Mouse (Mus musculus): Measurements from ENCODE around the gene Cdca3. TPM values are rescaled to one million over a fixed set of nuclear protein-coding genes. Genes with fewer than 3 reads are reported as not detected.
A peak's percentile ranks its signal among the peaks of the same experiment; 100 is the strongest.
"Not testable (repeated sequence)": the region's sequence is repeated elsewhere in the genome, so short reads cannot be mapped to it uniquely, and the experiment has no call there.

Cdca3 gene
- polyA plus RNA-seq, 1 experiment = 218 TPM

GRCm38 (mm10) chr6:124822049-124822448 is 7.3 kb upstream of the Cdca3 start:
- H3K4me3 ChIP-seq (ENCODE audit: control insufficient read depth, low read depth, low read length) = no peak overlapping the region
- H3K36me3 ChIP-seq (ENCODE audit: control insufficient read depth, insufficient read depth, low read length) = peaks cover 7% of the 10 kb centered on the region
- H3K27ac ChIP-seq (ENCODE audit: control insufficient read depth, insufficient read depth, low read depth, low read length) = no peak overlapping the region
- TF ChIP-seq POLR2A (IDR thresholded peaks at IDR 0.05; ENCODE audit: control insufficient read depth, low read depth, low read length) (no peak), CTCF (IDR thresholded peaks at IDR 0.05; ENCODE audit: control insufficient read depth, insufficient read depth, insufficient replicate concordance, low read depth, low read length) (no peak)
- H3K4me1 ChIP-seq (ENCODE audit: control insufficient read depth, insufficient read depth, low read length) = peaks cover 2% of the 10 kb centered on the region; the same call in 1 of the 2 replicates
- no peaks in the 10 kb centered on the region for H3K27me3 ChIP-seq (ENCODE audit: control insufficient read depth, insufficient read depth, low read length)

DNA sequence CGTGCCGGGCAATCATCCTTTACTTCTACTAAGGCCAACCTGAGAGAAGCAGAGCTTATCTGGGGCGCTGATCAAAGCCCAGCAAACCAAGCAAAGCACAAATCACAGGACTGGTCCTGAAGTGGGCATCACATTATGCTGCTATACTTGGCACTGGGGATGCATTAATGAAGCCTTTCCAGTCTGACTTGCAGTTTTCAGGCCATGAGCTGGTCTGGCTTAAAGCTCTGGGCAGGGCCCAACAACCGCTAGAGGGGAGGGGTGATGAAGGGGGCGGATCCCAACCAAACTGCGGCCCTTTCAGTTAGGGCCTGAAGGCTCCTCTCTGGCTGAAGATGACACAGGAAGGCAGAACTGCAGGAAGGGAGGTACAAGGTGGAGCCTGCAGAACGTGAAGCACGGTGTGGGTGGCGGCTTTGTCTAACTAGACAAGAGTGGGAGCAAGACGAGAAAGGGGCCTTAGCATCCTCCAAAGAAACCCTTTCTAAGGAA is 1.2 kb upstream of the Cdca3 start:
- H3K36me3 ChIP-seq (ENCODE audit: control insufficient read depth, insufficient read depth, low read length) = peaks cover 8% of the 10 kb centered on the region
- TF ChIP-seq CTCF (IDR thresholded peaks at IDR 0.05; ENCODE audit: control insufficient read depth, insufficient read depth, insufficient replicate concordance, low read depth, low read length) (no peak), POLR2A (IDR thresholded peaks at IDR 0.05; ENCODE audit: control insufficient read depth, low read depth, low read length) (no peak)
- peak overlapping the region; percentile 99 for H3K4me3 ChIP-seq (ENCODE audit: control insufficient read depth, low read depth, low read length)
- peaks cover 10% of the 10 kb centered on the region for H3K4me1 ChIP-seq (ENCODE audit: control insufficient read depth, insufficient read depth, low read length)
- no peaks in the 10 kb centered on the region for H3K27me3 ChIP-seq (ENCODE audit: control insufficient read depth, insufficient read depth, low read length)
- H3K27ac ChIP-seq (ENCODE audit: control insufficient read depth, insufficient read depth, low read depth, low read length) = peak overlapping the region; percentile 69

DNA sequence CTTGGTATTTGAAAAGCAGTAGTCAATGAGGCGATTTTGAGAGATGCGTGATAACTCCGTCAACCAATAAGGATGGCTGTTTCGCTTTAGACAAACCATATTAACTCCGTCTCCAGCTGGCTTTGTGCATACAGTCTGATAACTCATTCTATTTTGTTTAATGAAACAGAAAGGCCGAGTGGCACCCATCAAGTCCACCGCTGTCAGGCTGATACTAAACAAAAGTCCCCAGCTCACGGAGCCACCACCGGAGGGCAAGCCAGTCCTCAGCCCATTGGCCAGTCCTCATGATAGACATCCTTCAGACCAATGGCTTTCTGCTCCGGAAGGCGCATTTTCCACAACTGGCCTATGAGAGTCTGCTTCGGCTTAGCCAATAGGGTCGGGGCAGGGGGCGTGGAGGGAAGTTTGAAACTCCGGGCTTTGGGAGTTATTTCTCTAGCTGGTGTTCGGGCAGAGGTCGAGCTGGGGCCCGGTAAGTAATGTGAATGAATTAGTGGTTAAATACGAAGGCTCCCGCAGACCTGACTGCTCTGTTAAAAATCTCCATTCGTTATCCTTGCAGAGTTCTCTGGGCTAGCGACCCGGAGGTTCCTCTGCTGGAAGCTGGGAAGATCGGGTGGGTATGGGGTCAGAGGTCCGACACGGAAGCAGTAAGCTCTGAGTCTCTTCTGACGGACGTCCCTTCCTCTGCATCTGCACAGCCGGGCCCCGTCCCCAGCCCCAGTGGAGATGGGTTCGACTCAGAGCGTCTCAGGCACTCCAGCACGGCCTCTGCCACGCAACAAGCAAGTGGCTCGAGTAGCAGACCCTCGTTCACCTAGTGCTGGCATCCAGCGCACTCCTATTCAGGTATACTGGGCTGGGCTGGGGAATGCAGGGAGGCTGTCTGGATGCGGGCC is 703 bp downstream of the Cdca3 start:
- no peak for TF ChIP-seq CTCF (IDR thresholded peaks at IDR 0.05; ENCODE audit: control insufficient read depth, insufficient read depth, insufficient replicate concordance, low read depth, low read length)
- peak; percentile 30; the same call in 1 of the 2 replicates for TF ChIP-seq POLR2A (IDR thresholded peaks at IDR 0.05; ENCODE audit: control insufficient read depth, low read depth, low read length)
- H3K27me3 ChIP-seq (ENCODE audit: control insufficient read depth, insufficient read depth, low read length) = no peaks in the 10 kb centered on the region
- H3K36me3 ChIP-seq (ENCODE audit: control insufficient read depth, insufficient read depth, low read length) = peaks cover 3% of the 10 kb centered on the region
- H3K4me1 ChIP-seq (ENCODE audit: control insufficient read depth, insufficient read depth, low read length) = peaks cover 10% of the 10 kb centered on the region
- H3K27ac ChIP-seq (ENCODE audit: control insufficient read depth, insufficient read depth, low read depth, low read length) = peak overlapping the region; percentile 98
- peak overlapping the region; percentile 99 for H3K4me3 ChIP-seq (ENCODE audit: control insufficient read depth, low read depth, low read length)

GRCm38 (mm10) chr6:124831199-124831598 is 1.9 kb downstream of the Cdca3 start:
- not testable (repeated sequence) for H3K36me3 ChIP-seq (ENCODE audit: control insufficient read depth, insufficient read depth, low read length); H3K4me1 ChIP-seq (ENCODE audit: control insufficient read depth, insufficient read depth, low read length); H3K27ac ChIP-seq (ENCODE audit: control insufficient read depth, insufficient read depth, low read depth, low read length); H3K27me3 ChIP-seq (ENCODE audit: control insufficient read depth, insufficient read depth, low read length)
- peak overlapping the region; percentile 27; the same call in 1 of the 2 replicates for H3K4me3 ChIP-seq (ENCODE audit: control insufficient read depth, low read depth, low read length)

DNA sequence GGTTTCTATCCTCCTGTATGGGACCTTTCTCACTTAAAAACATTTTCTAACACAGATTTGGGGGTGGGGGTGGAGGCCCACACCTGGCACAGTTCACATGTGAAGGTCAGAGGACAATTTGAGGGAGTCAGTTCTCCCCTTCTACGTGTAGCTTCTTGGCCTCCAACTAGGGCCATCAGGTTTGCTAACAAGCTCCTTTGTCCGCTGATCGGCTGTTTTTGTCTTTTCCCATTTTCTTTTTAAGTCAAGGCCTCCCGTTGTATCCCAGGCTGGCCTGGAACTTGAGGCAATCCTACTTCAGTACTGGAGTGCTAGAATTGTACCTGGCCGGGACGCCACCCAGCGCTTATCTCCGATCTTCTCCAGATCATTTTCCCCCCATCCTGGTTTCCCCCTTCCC is 2.3 kb downstream of the Cdca3 start:
- peaks cover 10% of the 10 kb centered on the region for H3K4me1 ChIP-seq (ENCODE audit: control insufficient read depth, insufficient read depth, low read length)
- no peaks in the 10 kb centered on the region for H3K27me3 ChIP-seq (ENCODE audit: control insufficient read depth, insufficient read depth, low read length)
- H3K27ac ChIP-seq (ENCODE audit: control insufficient read depth, insufficient read depth, low read depth, low read length) = no peak overlapping the region
- peaks cover 3% of the 10 kb centered on the region for H3K36me3 ChIP-seq (ENCODE audit: control insufficient read depth, insufficient read depth, low read length)
- H3K4me3 ChIP-seq (ENCODE audit: control insufficient read depth, low read depth, low read length) = no peak overlapping the region
- TF ChIP-seq CTCF (IDR thresholded peaks at IDR 0.05; ENCODE audit: control insufficient read depth, insufficient read depth, insufficient replicate concordance, low read depth, low read length) (no peak), POLR2A (IDR thresholded peaks at IDR 0.05; ENCODE audit: control insufficient read depth, low read depth, low read length) (no peak)

DNA sequence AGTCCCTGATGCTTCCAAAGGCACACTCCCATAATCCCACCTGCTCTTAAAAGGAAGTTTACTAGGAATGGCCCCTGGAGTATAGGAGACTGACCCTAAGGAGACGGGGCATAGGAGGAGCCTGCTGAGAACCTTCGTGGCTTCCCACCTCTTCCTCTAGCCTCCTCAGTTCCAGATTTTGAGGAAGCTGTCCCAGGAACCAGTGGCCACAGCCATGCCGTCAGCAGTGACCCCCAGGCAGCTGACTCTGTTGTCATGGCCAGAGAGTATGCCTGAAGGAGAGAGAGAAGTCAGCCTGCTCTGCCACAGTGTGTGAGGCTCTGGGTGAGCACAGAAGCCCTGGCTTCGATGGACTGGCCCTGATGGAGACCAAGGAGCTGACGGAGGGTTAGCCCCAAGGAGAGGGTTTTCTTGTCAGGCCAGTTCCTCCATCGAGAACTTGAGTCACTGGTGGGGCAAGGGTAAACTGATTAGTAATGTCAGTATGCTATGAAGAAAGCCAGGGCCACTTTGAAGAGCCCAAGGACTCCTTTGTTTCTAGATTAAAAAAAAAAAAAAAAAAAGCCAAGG is 5.2 kb downstream of the Cdca3 start:
- Histone ChIP-seq H3K4me3 (ENCODE audit: control insufficient read depth, low read depth, low read length) (no peak overlapping the region), H3K4me1 (ENCODE audit: control insufficient read depth, insufficient read depth, low read length) (peaks cover 4% of the 10 kb centered on the region)

DNA sequence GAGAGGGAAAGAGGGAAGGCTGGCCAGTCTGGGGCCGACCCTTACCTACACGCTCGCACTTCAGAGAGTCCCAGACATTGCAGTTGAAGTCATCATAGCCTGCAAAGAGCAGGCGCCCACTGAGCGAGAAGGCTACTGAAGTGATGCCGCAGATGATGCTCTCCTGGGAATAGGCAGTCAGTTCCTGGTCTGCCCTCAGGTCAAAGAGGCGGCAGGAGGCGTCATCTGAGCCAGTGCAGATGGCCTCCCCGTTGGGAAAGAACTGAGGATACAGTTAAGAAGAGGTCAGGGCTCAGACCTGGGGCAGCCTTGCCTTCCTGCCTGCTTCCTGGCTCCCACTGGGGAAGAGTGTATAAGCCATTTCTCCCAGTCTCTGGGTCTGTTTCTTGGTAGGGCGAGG is 6.2 kb downstream of the Cdca3 start:
- H3K4me3 ChIP-seq (ENCODE audit: control insufficient read depth, low read depth, low read length) = no peak overlapping the region

More for the DNA sequence above, 5.2 kb downstream of the Cdca3 start:
- Histone ChIP-seq H3K27ac (ENCODE audit: control insufficient read depth, insufficient read depth, low read depth, low read length) (no peak overlapping the region), H3K36me3 (ENCODE audit: control insufficient read depth, insufficient read depth, low read length) (peaks cover 3% of the 10 kb centered on the region), H3K27me3 (ENCODE audit: control insufficient read depth, insufficient read depth, low read length) (no peaks in the 10 kb centered on the region)
- no peak for TF ChIP-seq CTCF (IDR thresholded peaks at IDR 0.05; ENCODE audit: control insufficient read depth, insufficient read depth, insufficient replicate concordance, low read depth, low read length)
- no peak for TF ChIP-seq POLR2A (IDR thresholded peaks at IDR 0.05; ENCODE audit: control insufficient read depth, low read depth, low read length)

More for the DNA sequence above, 6.2 kb downstream of the Cdca3 start:
- H3K4me1 ChIP-seq (ENCODE audit: control insufficient read depth, insufficient read depth, low read length) = peaks cover under 1% of the 10 kb centered on the region; the same call in 1 of the 2 replicates
- no peaks in the 10 kb centered on the region for H3K27me3 ChIP-seq (ENCODE audit: control insufficient read depth, insufficient read depth, low read length)
- peaks cover 3% of the 10 kb centered on the region for H3K36me3 ChIP-seq (ENCODE audit: control insufficient read depth, insufficient read depth, low read length)
- H3K27ac ChIP-seq (ENCODE audit: control insufficient read depth, insufficient read depth, low read depth, low read length) = no peak overlapping the region
- no peak for TF ChIP-seq CTCF (IDR thresholded peaks at IDR 0.05; ENCODE audit: control insufficient read depth, insufficient read depth, insufficient replicate concordance, low read depth, low read length)
- TF ChIP-seq POLR2A (IDR thresholded peaks at IDR 0.05; ENCODE audit: control insufficient read depth, low read depth, low read length) = no peak

Measured in testis, adult 2 months (tissue).